In genomic region chr10:7869746-7870145, GRCm38 (mm10) we compare ENCODE assay signal across 25 mouse cellular contexts. TPM values are rescaled to one million over a fixed set of nuclear protein-coding genes. Genes with fewer than 3 reads are reported as not detected.
DNase-seq lines count a peak whose midpoint lies in the region; ATAC-seq and TF ChIP-seq lines count a peak whose summit lies in the region.
"Had no signal": no experiment of that assay in that cellular context is flagged by ENCODE, and none has a peak within 500 bp of the region (broad histone marks: within the 10 kb centered on the region; RNA-seq: fewer than 3 reads in every experiment).

No protein-coding gene starts in this region.

- H3K27me3 ChIP-seq in forebrain, embryonic 11.5 days (ENCODE audit: control insufficient read depth, insufficient read depth, low read length) = peaks cover 10% of the 10 kb centered on the region; the same call in 1 of the 2 replicates
- H3K27me3 ChIP-seq in forebrain, postnatal 0 days (ENCODE audit: insufficient read depth, low read length) = peaks cover 4% of the 10 kb centered on the region; the same call in 1 of the 2 replicates
- peaks cover 21% of the 10 kb centered on the region for H3K27me3 ChIP-seq in limb, embryonic 11.5 days (ENCODE audit: control insufficient read depth, insufficient read depth, low read length)
- peaks cover 40% of the 10 kb centered on the region for H3K27me3 ChIP-seq in limb, embryonic 10.5 days (ENCODE audit: low read depth, poor library complexity, severe bottlenecking)
- H3K27me3 ChIP-seq: CH12.LX had no signal

- WGBS in forebrain, embryonic 11.5 days = 40% methylated on average over 8 of the region's 8 CpGs
- WGBS in forebrain, postnatal 0 days = 38% methylated on average over 8 of the region's 8 CpGs
- 67% methylated on average over 8 of the region's 8 CpGs for WGBS in limb, embryonic 11.5 days
- WGBS in limb, embryonic 10.5 days = 76% methylated on average over 8 of the region's 8 CpGs

- 0 out of 2 replicates have a peak, but pooled peaks have one; percentile 5 for ATAC-seq in forebrain, embryonic 11.5 days (replicated peaks; ENCODE audit: low FRiP score)
- ATAC-seq in forebrain, postnatal 0 days = no peak
- no peak for ATAC-seq in limb, embryonic 11.5 days (ENCODE audit: insufficient number of reproducible peaks, low FRiP score, low TSS enrichment, low read depth)
- ATAC-seq: activated CD4-positive, CD25-positive, alpha-beta regulatory T cell, adult 4 months; CD4-positive, CD25-positive, alpha-beta regulatory T cell, adult 4 months; Patski had no signal

- no peak overlapping the region for H3K9ac ChIP-seq in forebrain, embryonic 11.5 days (ENCODE audit: low read length)
- H3K9ac ChIP-seq in forebrain, postnatal 0 days = no peak overlapping the region
- no peak overlapping the region for H3K9ac ChIP-seq in limb, embryonic 11.5 days (ENCODE audit: low read length)
- H3K9ac ChIP-seq: embryonic facial prominence, embryonic 12.5 days; forebrain, embryonic 12.5 days had no signal

- TF ChIP-seq CTCF in forebrain, postnatal 0 days (IDR thresholded peaks at IDR 0.05; ENCODE audit: low read depth) = no peak

- H3K27ac ChIP-seq in forebrain, embryonic 11.5 days (ENCODE audit: low read depth, low read length) = no peak overlapping the region
- no peak overlapping the region for H3K27ac ChIP-seq in forebrain, postnatal 0 days (ENCODE audit: low read depth, low read length)
- no peak overlapping the region for H3K27ac ChIP-seq in limb, embryonic 11.5 days (replicated peaks; ENCODE audit: low read depth, low read length)
- H3K27ac ChIP-seq in limb, embryonic 10.5 days = no peak overlapping the region
- H3K27ac ChIP-seq: embryonic facial prominence, embryonic 10.5 days; embryonic facial prominence, embryonic 12.5 days; forebrain, embryonic 12.5 days had no signal

- H3K4me3 ChIP-seq in forebrain, embryonic 11.5 days (ENCODE audit: low read depth, low read length) = no peak overlapping the region
- no peak overlapping the region for H3K4me3 ChIP-seq in forebrain, postnatal 0 days (ENCODE audit: low read depth, low read length)
- no peak overlapping the region for H3K4me3 ChIP-seq in limb, embryonic 11.5 days (ENCODE audit: low read depth, low read length)
- H3K4me3 ChIP-seq in limb, embryonic 10.5 days = no peak overlapping the region
- H3K4me3 ChIP-seq: embryonic facial prominence, embryonic 10.5 days; embryonic facial prominence, embryonic 12.5 days; forebrain, embryonic 12.5 days had no signal

- H3K4me1 ChIP-seq in forebrain, embryonic 11.5 days (replicated peaks; ENCODE audit: control insufficient read depth, insufficient read depth, low read length) = peaks cover 5% of the 10 kb centered on the region; the same call in 1 of the 2 replicates
- H3K4me1 ChIP-seq in forebrain, postnatal 0 days (ENCODE audit: insufficient read depth) = no peaks in the 10 kb centered on the region
- peaks cover 2% of the 10 kb centered on the region for H3K4me1 ChIP-seq in limb, embryonic 11.5 days (ENCODE audit: control insufficient read depth, insufficient read depth, low read length)
- peaks cover 17% of the 10 kb centered on the region for H3K4me1 ChIP-seq in limb, embryonic 10.5 days

- no peaks in the 10 kb centered on the region for H3K36me3 ChIP-seq in forebrain, embryonic 11.5 days (ENCODE audit: control insufficient read depth, insufficient read depth, low read length)
- H3K36me3 ChIP-seq in forebrain, postnatal 0 days (ENCODE audit: insufficient read depth) = no peaks in the 10 kb centered on the region
- H3K36me3 ChIP-seq in limb, embryonic 11.5 days (ENCODE audit: control insufficient read depth, insufficient read depth, low read length) = no peaks in the 10 kb centered on the region
- H3K36me3 ChIP-seq in limb, embryonic 10.5 days = no peaks in the 10 kb centered on the region
- H3K36me3 ChIP-seq: embryonic facial prominence, embryonic 10.5 days; embryonic facial prominence, embryonic 12.5 days; forebrain, embryonic 12.5 days; G1E had no signal

- no peak overlapping the region for H3K4me2 ChIP-seq in forebrain, embryonic 11.5 days (ENCODE audit: low read depth, low read length, severe bottlenecking)
- no peak overlapping the region for H3K4me2 ChIP-seq in forebrain, postnatal 0 days (ENCODE audit: low read depth)
- no peak overlapping the region for H3K4me2 ChIP-seq in limb, embryonic 11.5 days (ENCODE audit: low read depth, severe bottlenecking)
- H3K4me2 ChIP-seq: embryonic facial prominence, embryonic 12.5 days; forebrain, embryonic 12.5 days had no signal

- peak; percentile 43 for DNase-seq in forebrain, embryonic 11.5 days (ENCODE audit: low spot score)
- DNase-seq in forebrain, postnatal 0 days = no peak
- DNase-seq in limb, embryonic 11.5 days (ENCODE audit: low spot score) = peak; percentile 19
- no peak for DNase-seq in limb, embryonic 10.5 days (ENCODE audit: low spot score)
- DNase-seq in R1 (ENCODE audit: low read depth, low spot score) = peak; percentile 27
- peak; percentile 48 for DNase-seq in retina, embryonic 14.5 days (ENCODE audit: low spot score)
- DNase-seq in ovary, postnatal 14 days (ENCODE audit: low spot score) = no peak
- no peak for DNase-seq in cerebellum, postnatal 36 days
- DNase-seq: adrenal gland, adult 8-10 months; adrenal gland, postnatal 14 days; B cell, adult 2 months; cerebellum, adult 11 months; cerebellum, adult 18-20 months; cerebellum, adult 8-10 months; cerebellum, adult 9-11 months; cerebellum, postnatal 14 days had no signal

- H3K9me3 ChIP-seq in forebrain, embryonic 11.5 days (ENCODE audit: control insufficient read depth, low read length) = no peaks in the 10 kb centered on the region
- no peaks in the 10 kb centered on the region for H3K9me3 ChIP-seq in forebrain, postnatal 0 days (ENCODE audit: low read length)
- H3K9me3 ChIP-seq in limb, embryonic 11.5 days (ENCODE audit: control insufficient read depth, low read length) = no peaks in the 10 kb centered on the region
- no peaks in the 10 kb centered on the region for H3K9me3 ChIP-seq in limb, embryonic 10.5 days (replicated peaks)
- H3K9me3 ChIP-seq: embryonic facial prominence, embryonic 10.5 days; embryonic facial prominence, embryonic 12.5 days; forebrain, embryonic 12.5 days; G1E had no signal

RNA-seq across cellular contexts. Expression of gene Zc3h12d, which starts 37.5 kb away (rescaled TPM):
- 0.04 TPM in 1 of 2 replicates, not detected in the other for polyA plus RNA-seq in forebrain, embryonic 11.5 days (2014; fragmentation: Nextera tagmentation; extraction: Ambion mirVana)
- total RNA-seq in forebrain, postnatal 0 days (2014; rRNA removed) = 0.08 and 0.24 TPM in 2 replicates
- polyA plus RNA-seq in forebrain, postnatal 0 days (2015; fragmentation: Nextera tagmentation; extraction: Ambion mirVana) = 0.09 and 0.21 TPM in 2 replicates
- 0.07 TPM in 2 replicates for polyA plus RNA-seq in limb, embryonic 11.5 days (2014; fragmentation: Nextera tagmentation; extraction: Ambion mirVana)
- not detected in 2 replicates for polyA plus RNA-seq in limb, embryonic 10.5 days (2016; fragmentation: Nextera tagmentation; extraction: Ambion mirVana)
- polyA plus RNA-seq: forebrain, embryonic 12.5 days; forebrain, embryonic 14.5 days; G1E; Patski had no signal

Comparison
In these comparisons a context has a peak if more than half of its experiments do, and no peak if none do; other contexts are left out.
1. DNase-seq: peak in forebrain, embryonic 11.5 days (single experiment), limb, embryonic 11.5 days (single experiment), R1 (single experiment) and retina, embryonic 14.5 days (single experiment); none in forebrain, postnatal 0 days (single experiment), limb, embryonic 10.5 days (single experiment), ovary, postnatal 14 days (single experiment) and cerebellum, postnatal 36 days (0 of 2).